Mouse (Mus musculus) neural tube, embryonic 14.5 days (tissue): ENCODE results near the gene Grcc10. TPM values are rescaled to one million over a fixed set of nuclear protein-coding genes. Genes with fewer than 3 reads are reported as not detected.

Experiments
- ATAC-seq: fragments of 200-750 bp; cut with Nextera tagmentation; 2 replicates; pipeline ENCODE4 v1.8.0; 2017; ENCODE audit warnings: low read depth, mild to moderate bottlenecking, moderate TSS enrichment, moderate library complexity
- H3K27ac ChIP-seq: fragments of 300-500 bp; sonication (generic); 2 replicates; pipeline ENCODE4 v1.5.1; 2014; ENCODE audit warnings: low read depth, mild to moderate bottlenecking, control low read depth, low read length, moderate library complexity, mixed read lengths
- H3K27me3 ChIP-seq: fragments of 300-500 bp; sonication (generic); 2 replicates; pipeline ENCODE4 v1.6.1; 2014; ENCODE audit warnings: low read length; ENCODE audit not compliant: control insufficient read depth, insufficient read depth
- H3K36me3 ChIP-seq: fragments of 300-500 bp; sonication (generic); 2 replicates; pipeline ENCODE4 v1.6.1; 2014; ENCODE audit warnings: low read length, mixed read lengths; ENCODE audit not compliant: control insufficient read depth, insufficient read depth
- H3K4me1 ChIP-seq: fragments of 300-500 bp; sonication (generic); 2 replicates; pipeline ENCODE4 v1.6.1; 2014; ENCODE audit warnings: low read length; ENCODE audit not compliant: control insufficient read depth, insufficient read depth
- H3K4me2 ChIP-seq: fragments of 300-500 bp; sonication (generic); 2 replicates; pipeline ENCODE4 v1.6.1; 2014; ENCODE audit warnings: mild to moderate bottlenecking, low read depth, low read length, control low read depth
- H3K4me3 ChIP-seq: fragments of 300-500 bp; sonication (generic); 2 replicates; pipeline ENCODE4 v1.5.1; 2014; ENCODE audit warnings: low read depth, low read length, control low read depth, mixed read lengths
- H3K9ac ChIP-seq: fragments of 300-500 bp; sonication (generic); replicated peaks from 2 replicates; pipeline ENCODE4 v1.6.1; 2014; ENCODE audit warnings: low read depth, mild to moderate bottlenecking, control low read depth, low read length, mixed read lengths
- H3K9me3 ChIP-seq: fragments of 300-500 bp; sonication (generic); 2 replicates; pipeline ENCODE4 v1.6.1; 2016; ENCODE audit warnings: low read length; ENCODE audit not compliant: control insufficient read depth
- WGBS: fragments of 180-500 bp; shearing (Covaris S2); extraction: QIAGEN DNeasy Blood & Tissue Kit; methylation state at CpG from one replicate; pipeline ENCODE4 v1.1.7; 2014; 5-methylcytosine and 5-hydroxymethylcytosine counted together
- polyA plus RNA-seq: library from polyadenylated mRNA; unstranded; fragments of >200 nt; fragmentation: Nextera tagmentation; extraction: Ambion mirVana; gene quantifications from 2 replicates; pipeline ENCODE4 v1.2.1, GENCODE M21; 2014

Grcc10 gene
- polyA plus RNA-seq, 1 experiment from 2014 or later, result 689 TPM

DNA sequence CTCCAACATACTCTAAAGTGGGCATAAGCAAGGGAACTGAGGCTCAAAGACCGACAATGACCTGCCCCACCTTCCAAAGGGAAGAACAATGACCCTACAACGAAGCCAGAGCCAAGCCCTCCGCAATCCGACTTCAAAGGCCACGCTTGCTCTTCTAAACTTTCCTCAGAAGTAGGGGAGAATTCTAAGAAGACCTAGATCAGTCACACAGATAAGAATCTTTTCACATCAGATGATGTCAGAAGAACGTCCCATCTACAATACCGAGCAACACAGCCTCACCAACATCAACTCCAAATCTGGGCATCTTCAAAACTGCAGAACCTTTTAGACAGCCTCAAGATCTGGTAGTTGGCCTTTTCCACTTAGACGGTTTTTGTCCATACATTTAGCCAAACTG lies 9.2 kb upstream of the Grcc10 start:
- Histone ChIP-seq H3K27ac (no peak overlapping the region), H3K4me2 (no peak overlapping the region), H3K4me3 (no peak overlapping the region), H3K36me3 (peaks cover 26% of the 10 kb centered on the region; the same call in 1 of the 2 replicates), H3K9me3 (no peaks in the 10 kb centered on the region), H3K27me3 (no peaks in the 10 kb centered on the region), H3K4me1 (peaks cover 29% of the 10 kb centered on the region), H3K9ac (no peak overlapping the region)
- 90% methylated on average over 8 of the region's 8 CpGs for WGBS
- no peak for ATAC-seq

DNA sequence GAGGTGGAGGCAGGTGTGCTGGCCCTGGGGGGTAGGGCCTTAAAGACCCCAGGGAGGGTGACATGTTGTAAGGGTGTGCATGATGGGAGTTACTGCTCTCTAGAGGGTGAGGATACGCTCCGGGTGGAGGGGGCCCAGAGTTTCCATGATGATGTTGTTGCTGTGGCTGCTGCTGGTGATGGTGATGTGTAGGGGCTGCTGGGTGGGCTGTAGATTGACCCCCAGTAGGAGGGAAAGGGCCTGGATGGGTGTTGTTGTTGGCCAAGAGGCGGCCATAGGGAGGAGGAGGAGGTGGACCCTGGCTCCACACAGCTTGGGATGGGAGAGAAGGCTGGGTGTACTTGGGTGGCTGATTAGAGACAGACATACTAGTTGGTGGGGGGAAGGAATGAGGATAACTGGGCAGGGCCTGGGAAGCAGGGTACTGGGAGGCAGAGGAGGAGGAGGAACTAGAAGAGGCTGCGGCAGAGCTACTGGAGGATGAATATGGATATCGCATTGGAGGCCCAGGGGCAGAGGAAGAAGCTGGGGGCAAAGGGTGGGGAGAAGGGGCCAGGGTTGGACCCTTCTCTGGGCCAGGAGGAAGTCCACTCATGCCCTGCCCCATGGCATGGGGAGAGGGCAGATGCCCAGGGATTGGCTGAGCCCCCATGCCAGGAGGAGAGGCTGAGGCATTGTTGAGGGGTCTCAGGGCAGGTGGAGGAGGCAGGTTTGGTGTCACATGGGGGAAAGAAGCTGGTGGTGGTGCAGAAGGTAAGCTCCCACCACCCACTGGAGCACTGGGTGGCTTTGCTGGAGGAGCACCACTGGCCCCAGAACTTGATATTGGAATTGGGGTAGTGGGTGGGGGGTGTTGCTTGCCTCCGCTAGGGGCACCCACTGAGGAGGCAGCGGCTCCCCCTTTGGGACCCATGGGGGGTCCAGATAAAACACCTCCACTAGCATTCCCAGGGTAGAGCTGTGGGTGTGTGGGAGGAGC lies 5.8 kb upstream of the Grcc10 start:
- peak overlapping the region; percentile 37; the same call in 1 of the 2 replicates for H3K4me3 ChIP-seq
- ATAC-seq, result peak; percentile 1; the same call in 1 of the 2 replicates
- peaks cover 8% of the 10 kb centered on the region for H3K4me1 ChIP-seq
- 88% methylated on average over 7 of the region's 7 CpGs for WGBS
- H3K9me3 ChIP-seq, result no peaks in the 10 kb centered on the region
- peaks cover 46% of the 10 kb centered on the region for H3K36me3 ChIP-seq
- peak overlapping the region; percentile 68 for H3K27ac ChIP-seq
- H3K9ac ChIP-seq, result peak overlapping the region; percentile 70
- H3K27me3 ChIP-seq, result no peaks in the 10 kb centered on the region
- peak overlapping the region; percentile 68 for H3K4me2 ChIP-seq

DNA sequence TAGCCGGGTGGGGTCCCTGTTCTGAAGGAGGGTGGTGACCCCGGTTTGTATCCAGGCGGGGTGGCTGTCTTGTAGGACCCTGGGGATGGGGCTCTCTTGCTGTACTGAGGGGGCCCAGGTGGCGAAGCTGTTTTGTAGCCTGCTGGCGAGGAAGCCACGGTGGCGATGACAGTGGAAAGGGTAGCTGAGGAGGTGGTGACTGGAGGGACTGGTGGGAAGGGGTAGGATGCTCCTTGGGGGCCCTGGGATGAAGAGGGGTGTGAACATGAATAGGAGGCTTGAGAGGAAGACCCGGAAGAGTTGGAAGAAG lies 5.1 kb upstream of the Grcc10 start:
- peak; percentile 18 for ATAC-seq
- Histone ChIP-seq H3K4me2 (peak overlapping the region; percentile 68), H3K9ac (peak overlapping the region; percentile 70), H3K27me3 (no peaks in the 10 kb centered on the region), H3K36me3 (peaks cover 46% of the 10 kb centered on the region), H3K9me3 (no peaks in the 10 kb centered on the region), H3K4me1 (peaks cover 12% of the 10 kb centered on the region), H3K27ac (peak overlapping the region; percentile 68), H3K4me3 (peak overlapping the region; percentile 37)
- 9% methylated on average over 8 of the region's 8 CpGs for WGBS

DNA sequence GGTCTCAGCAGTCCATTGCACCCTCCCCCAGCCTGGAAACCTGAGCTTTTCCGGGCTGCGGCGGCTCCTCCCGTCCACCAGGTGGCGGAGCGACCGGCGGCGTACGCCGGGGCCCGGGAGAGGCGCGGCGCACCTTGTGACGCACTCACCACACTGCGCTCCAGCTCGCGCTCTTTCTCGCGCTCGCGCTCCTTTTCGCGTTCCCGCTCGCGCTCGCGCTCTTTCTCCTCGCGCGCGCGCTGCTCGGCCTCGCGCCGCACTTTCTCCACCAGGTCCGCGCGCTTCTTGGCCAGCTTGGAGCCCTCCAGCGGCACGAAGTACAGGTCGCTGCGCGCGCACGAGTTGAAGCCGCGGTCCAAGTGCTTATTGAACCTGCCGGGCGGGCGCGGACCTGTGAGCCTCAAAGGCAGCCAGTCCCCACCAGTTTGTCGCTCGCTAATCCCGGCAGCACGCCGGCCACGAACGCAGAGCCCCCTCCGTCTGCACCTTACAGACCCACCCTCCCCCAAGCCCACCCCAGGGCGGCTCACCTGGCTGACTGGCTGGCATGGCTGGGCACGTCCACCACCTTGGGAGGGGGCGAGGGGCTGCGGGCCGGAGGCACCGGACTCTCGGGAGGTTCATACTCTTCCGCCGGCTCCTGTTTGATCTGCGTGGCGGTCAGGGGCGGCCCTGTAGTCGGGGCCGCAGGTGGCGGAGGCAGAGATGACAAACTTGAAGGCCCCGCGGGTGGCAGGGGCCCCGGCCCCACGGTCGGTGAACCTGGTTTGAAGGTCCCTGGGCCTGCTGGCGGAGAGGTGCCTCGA lies 4.5 kb upstream of the Grcc10 start:
- WGBS, result under 1% methylated on average over 83 of the region's 85 CpGs
- Histone ChIP-seq H3K9me3 (no peaks in the 10 kb centered on the region), H3K4me2 (peak overlapping the region; percentile 68), H3K4me1 (peaks cover 12% of the 10 kb centered on the region), H3K9ac (peak overlapping the region; percentile 70), H3K4me3 (peak overlapping the region; percentile 37), H3K27ac (peak overlapping the region; percentile 68), H3K27me3 (no peaks in the 10 kb centered on the region), H3K36me3 (peaks cover 46% of the 10 kb centered on the region)
- ATAC-seq, result peak; percentile 83

DNA sequence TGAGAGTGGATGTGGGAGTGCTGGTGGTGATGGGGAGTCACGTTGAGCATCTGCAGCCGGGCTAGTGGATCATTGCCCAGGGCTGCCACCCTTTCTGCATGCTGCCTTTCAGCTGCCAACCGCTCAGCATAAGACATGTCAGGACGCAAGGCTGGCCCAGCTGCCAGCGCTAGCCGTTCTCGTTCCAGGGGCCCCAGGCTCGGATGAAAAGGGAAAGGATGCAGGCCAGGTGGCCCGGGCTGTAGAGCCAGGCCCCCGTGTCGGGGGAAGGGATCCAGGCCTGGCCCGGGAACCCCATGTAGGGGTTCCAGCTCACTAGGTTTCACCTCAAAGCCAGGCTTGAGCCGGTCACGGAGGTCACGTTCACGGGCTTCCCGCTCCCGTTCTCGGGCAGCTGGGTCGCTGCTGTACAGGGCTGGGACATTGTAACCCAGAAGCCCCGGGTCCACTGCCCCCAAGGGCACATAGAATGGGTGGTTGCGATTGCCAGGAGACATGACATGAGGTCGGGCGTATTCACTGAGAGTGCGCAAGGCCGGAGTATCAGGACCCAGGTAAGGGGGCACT lies 3.7 kb upstream of the Grcc10 start:
- Histone ChIP-seq H3K27ac (peak overlapping the region; percentile 68), H3K4me3 (no peak overlapping the region), H3K4me2 (peak overlapping the region; percentile 35; the same call in 1 of the 2 replicates), H3K36me3 (peaks cover 46% of the 10 kb centered on the region), H3K9me3 (no peaks in the 10 kb centered on the region), H3K27me3 (no peaks in the 10 kb centered on the region), H3K4me1 (peaks cover 14% of the 10 kb centered on the region), H3K9ac (no peak overlapping the region)
- ATAC-seq, result no peak
- WGBS, result 71% methylated on average over 26 of the region's 26 CpGs

DNA sequence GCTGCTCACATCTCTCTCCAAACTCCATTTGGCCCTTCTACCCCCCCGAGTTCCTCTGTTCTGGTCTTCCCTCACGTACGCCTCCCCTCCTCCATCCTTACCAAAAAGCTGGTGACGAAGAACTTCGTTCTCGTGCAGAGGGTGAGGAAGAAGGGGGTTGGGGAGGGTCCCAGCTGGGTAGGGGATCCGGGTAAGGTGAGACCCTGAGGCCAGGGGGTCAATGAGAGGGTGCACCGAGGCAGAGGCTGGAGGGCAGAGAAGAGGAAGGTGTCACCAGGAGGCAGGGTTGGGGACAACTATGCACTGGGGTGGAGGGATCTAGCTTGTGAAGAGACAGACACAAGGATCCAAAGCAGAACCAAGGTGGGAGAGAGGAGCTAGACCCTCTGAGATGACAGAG lies 2.5 kb upstream of the Grcc10 start:
- H3K4me2 ChIP-seq, result no peak overlapping the region
- H3K36me3 ChIP-seq, result peaks cover 39% of the 10 kb centered on the region
- no peaks in the 10 kb centered on the region for H3K27me3 ChIP-seq
- peaks cover 23% of the 10 kb centered on the region for H3K4me1 ChIP-seq
- WGBS, result 96% methylated on average over 8 of the region's 8 CpGs
- no peak for ATAC-seq
- no peak overlapping the region for H3K27ac ChIP-seq
- no peaks in the 10 kb centered on the region for H3K9me3 ChIP-seq
- no peak overlapping the region for H3K9ac ChIP-seq
- no peak overlapping the region for H3K4me3 ChIP-seq

DNA sequence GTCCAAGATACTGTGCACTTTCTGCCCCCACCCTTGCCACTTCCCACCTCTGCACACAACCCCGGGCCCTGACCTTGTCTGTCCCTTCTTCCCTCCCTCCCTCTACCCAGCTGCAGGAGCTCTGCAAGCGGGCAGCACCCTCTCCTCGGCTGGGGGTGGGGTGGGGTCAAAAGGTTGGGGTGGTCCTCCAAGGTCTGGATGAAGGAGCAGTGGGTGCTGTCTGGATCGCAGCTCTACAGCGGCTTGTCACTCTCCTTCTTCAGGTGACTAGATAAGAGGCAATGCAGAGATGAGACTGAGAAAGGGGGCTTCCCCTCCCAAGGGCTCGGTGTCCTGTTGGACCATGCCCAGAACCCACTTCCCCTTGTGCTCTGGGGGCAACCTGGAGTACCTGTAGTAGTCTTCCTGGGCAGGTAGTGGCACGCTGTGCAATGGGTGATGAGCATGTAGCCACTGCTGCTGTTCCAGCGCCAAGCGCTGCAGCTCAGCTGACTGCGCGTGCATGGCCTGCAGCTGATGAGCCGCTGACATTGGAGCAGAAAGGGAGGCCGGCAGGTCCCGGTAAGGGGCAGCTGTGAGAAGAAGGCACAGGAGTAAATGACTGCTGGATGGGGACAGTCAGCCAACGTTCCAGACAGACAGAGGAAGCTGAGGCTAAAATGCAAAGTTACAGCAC lies 1.8 kb upstream of the Grcc10 start:
- no peak overlapping the region for H3K4me3 ChIP-seq
- ATAC-seq, result no peak
- no peak overlapping the region for H3K4me2 ChIP-seq
- H3K36me3 ChIP-seq, result peaks cover 33% of the 10 kb centered on the region
- no peak overlapping the region for H3K9ac ChIP-seq
- peaks cover 23% of the 10 kb centered on the region for H3K4me1 ChIP-seq
- 94% methylated on average over 15 of the region's 15 CpGs for WGBS
- H3K27ac ChIP-seq, result no peak overlapping the region
- no peaks in the 10 kb centered on the region for H3K9me3 ChIP-seq
- H3K27me3 ChIP-seq, result no peaks in the 10 kb centered on the region

DNA sequence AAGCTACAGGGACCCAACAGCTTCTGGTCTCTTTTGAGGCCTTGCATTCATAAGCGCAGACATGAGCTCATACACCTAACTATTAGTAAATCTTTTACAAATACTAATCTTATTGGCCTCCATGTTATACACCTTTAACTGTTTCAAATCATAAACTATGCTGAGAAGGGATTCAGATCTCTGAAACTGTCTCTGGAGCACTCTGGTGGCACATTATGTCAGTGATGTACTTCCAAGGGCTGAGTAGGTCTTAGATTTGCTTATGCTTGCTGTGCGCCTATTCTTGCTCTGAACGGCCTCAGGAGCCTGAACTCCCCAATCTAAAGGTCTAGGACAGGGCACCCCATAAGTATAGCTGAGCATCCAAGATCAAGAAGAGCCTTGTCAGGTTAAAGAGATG lies 668 bp upstream of the Grcc10 start:
- Histone ChIP-seq H3K9me3 (no peaks in the 10 kb centered on the region), H3K4me2 (peak overlapping the region; percentile 83), H3K4me1 (peaks cover 23% of the 10 kb centered on the region), H3K36me3 (peaks cover 23% of the 10 kb centered on the region), H3K27me3 (no peaks in the 10 kb centered on the region), H3K9ac (no peak overlapping the region; the same call in 1 of the 2 replicates), H3K4me3 (peak overlapping the region; percentile 61; the same call in 1 of the 2 replicates), H3K27ac (peak overlapping the region; percentile 99)
- no peak for ATAC-seq
- 60% methylated on average over 3 of the region's 3 CpGs for whole genome bisulfite sequencing
